Mouse (Mus musculus): ENCODE data around the gene 1700023F06Rik.

- TF ChIP-seq POLR2A (IDR thresholded peaks at IDR 0.05; ENCODE audit: borderline replicate concordance, insufficient read depth, low read length): no peak
- no peak for TF ChIP-seq CTCF (IDR thresholded peaks at IDR 0.05; ENCODE audit: borderline replicate concordance, insufficient read depth, low read depth, low read length)
Measured at GRCm38 (mm10) chr11:103171286-103171620, 37.1 kb downstream of the 1700023F06Rik start.
